Comparison of ENCODE assay signal across 10 mouse cellular contexts in genomic region chr1:133309652-133310267, GRCm38 (mm10). TPM values are rescaled to one million over a fixed set of nuclear protein-coding genes. Genes with fewer than 3 reads are reported as not detected.
A peak's percentile ranks its signal among the peaks of the same experiment; 100 is the strongest.
DNase-seq lines count a peak whose midpoint lies in the region; ATAC-seq and TF ChIP-seq lines count a peak whose summit lies in the region.
"Had no signal": no experiment of that assay in that cellular context is flagged by ENCODE, and none has a peak within 500 bp of the region (broad histone marks: within the 10 kb centered on the region; RNA-seq: fewer than 3 reads in every experiment).

Gene Golt1a, plus strand, starts transcription at chr1:133309800.

- ATAC-seq in intestine, postnatal 0 days = peak; percentile 87
- peak; percentile 59 for ATAC-seq in lung, postnatal 0 days
- no peak for ATAC-seq in frontal cortex, adult (ENCODE audit: low TSS enrichment)
- ATAC-seq in midbrain, embryonic 11.5 days (ENCODE audit: low FRiP score) = no peak

- H3K4me2 ChIP-seq in intestine, postnatal 0 days (replicated peaks; ENCODE audit: low read depth) = peak within 1 kb of the TSS; percentile 57
- no peak within 1 kb of the TSS for H3K4me2 ChIP-seq in lung, postnatal 0 days (replicated peaks; ENCODE audit: low read depth, low read length)
- no peak within 1 kb of the TSS for H3K4me2 ChIP-seq in midbrain, embryonic 11.5 days
- H3K4me2 ChIP-seq: forebrain, embryonic 12.5 days had no signal

- no peaks in the 10 kb centered on the region for H3K36me3 ChIP-seq in intestine, postnatal 0 days (ENCODE audit: control insufficient read depth, insufficient read depth)
- H3K36me3 ChIP-seq in lung, postnatal 0 days (ENCODE audit: insufficient read depth, low read length) = no peaks in the 10 kb centered on the region
- H3K36me3 ChIP-seq in midbrain, embryonic 11.5 days (ENCODE audit: control insufficient read depth, insufficient read depth, low read length) = no peaks in the 10 kb centered on the region
- H3K36me3 ChIP-seq: forebrain, embryonic 12.5 days had no signal

- TF ChIP-seq EP300 in lung, postnatal 0 days (IDR thresholded peaks at IDR 0.05) = no peak

- peak within 1 kb of the TSS; percentile 27; the same call in 1 of the 2 replicates for H3K9ac ChIP-seq in intestine, postnatal 0 days (ENCODE audit: low read depth, low read length)
- H3K9ac ChIP-seq in lung, postnatal 0 days (replicated peaks; ENCODE audit: low read depth) = no peak within 1 kb of the TSS
- no peak within 1 kb of the TSS for H3K9ac ChIP-seq in midbrain, embryonic 11.5 days (ENCODE audit: low read length)
- H3K9ac ChIP-seq: forebrain, embryonic 12.5 days had no signal

- no peaks in the 10 kb centered on the region for H3K9me3 ChIP-seq in intestine, postnatal 0 days (ENCODE audit: control insufficient read depth)
- no peaks in the 10 kb centered on the region for H3K9me3 ChIP-seq in lung, postnatal 0 days (ENCODE audit: low read length)
- H3K9me3 ChIP-seq in midbrain, embryonic 11.5 days (ENCODE audit: control insufficient read depth, low read length) = no peaks in the 10 kb centered on the region
- H3K9me3 ChIP-seq: forebrain, embryonic 12.5 days had no signal

- WGBS in intestine, postnatal 0 days = 37% methylated on average over 14 of the region's 14 CpGs
- 53% methylated on average over 14 of the region's 14 CpGs for WGBS in lung, postnatal 0 days
- 71% methylated on average over 14 of the region's 14 CpGs for WGBS in midbrain, embryonic 11.5 days

- H3K27me3 ChIP-seq in intestine, postnatal 0 days (replicated peaks; ENCODE audit: control insufficient read depth, insufficient read depth, low read length) = no peaks in the 10 kb centered on the region
- H3K27me3 ChIP-seq in lung, postnatal 0 days (replicated peaks; ENCODE audit: insufficient read depth, low read length) = no peaks in the 10 kb centered on the region
- no peaks in the 10 kb centered on the region for H3K27me3 ChIP-seq in midbrain, embryonic 11.5 days (ENCODE audit: control insufficient read depth, insufficient read depth, low read length)

- H3K4me1 ChIP-seq in intestine, postnatal 0 days (replicated peaks; ENCODE audit: control insufficient read depth, insufficient read depth, low read length) = peaks cover 7% of the 10 kb centered on the region; the same call in 1 of the 2 replicates
- H3K4me1 ChIP-seq in lung, postnatal 0 days (ENCODE audit: insufficient read depth, low read depth, low read length) = no peaks in the 10 kb centered on the region
- peaks cover 2% of the 10 kb centered on the region; the same call in 1 of the 2 replicates for H3K4me1 ChIP-seq in midbrain, embryonic 11.5 days (ENCODE audit: control insufficient read depth, insufficient read depth, low read length)

- peak within 1 kb of the TSS; percentile 31 for H3K4me3 ChIP-seq in intestine, postnatal 0 days (ENCODE audit: low read depth, low read length)
- H3K4me3 ChIP-seq in lung, postnatal 0 days (ENCODE audit: low read depth, low read length) = no peak within 1 kb of the TSS
- no peak within 1 kb of the TSS for H3K4me3 ChIP-seq in midbrain, embryonic 11.5 days (ENCODE audit: low read depth, low read length)
- H3K4me3 ChIP-seq: forebrain, embryonic 12.5 days had no signal

- no peak for TF ChIP-seq CTCF in intestine, postnatal 0 days (IDR thresholded peaks at IDR 0.05; ENCODE audit: low read depth)
- TF ChIP-seq CTCF in lung, postnatal 0 days (IDR thresholded peaks at IDR 0.05) = no peak

- DNase-seq in ZHBTc4 (ENCODE audit: low read depth, low spot score) = peak; percentile 46
- DNase-seq in kidney, postnatal 4 days = peak; percentile 72 to 84
- peak; percentile 60 for DNase-seq in lung, postnatal 0 days (ENCODE audit: low spot score)
- no peak for DNase-seq in T-cell, adult 2 months (ENCODE audit: low spot score)
- DNase-seq in midbrain, embryonic 11.5 days (ENCODE audit: low spot score, missing footprints) = no peak

- peak within 1 kb of the TSS; percentile 94 for H3K27ac ChIP-seq in intestine, postnatal 0 days (ENCODE audit: low read depth, low read length)
- H3K27ac ChIP-seq in lung, postnatal 0 days (ENCODE audit: low read length) = no peak within 1 kb of the TSS
- H3K27ac ChIP-seq in midbrain, embryonic 11.5 days (ENCODE audit: low read depth, low read length) = no peak within 1 kb of the TSS
- H3K27ac ChIP-seq: forebrain, embryonic 12.5 days had no signal

RNA-seq across cellular contexts. Expression of gene Golt1a, which starts in this region (rescaled TPM):
- 164 and 187 TPM in 2 replicates for polyA plus RNA-seq in intestine, postnatal 0 days (2015; fragmentation: Nextera tagmentation; extraction: Ambion mirVana)
- polyA plus RNA-seq in lung, postnatal 0 days (2015; fragmentation: Nextera tagmentation; extraction: Ambion mirVana) = 0.26 and 1.2 TPM in 2 replicates
- polyA plus RNA-seq in midbrain, embryonic 11.5 days (2014; fragmentation: Nextera tagmentation; extraction: Ambion mirVana) = not detected in 2 replicates
- polyA plus RNA-seq: forebrain, embryonic 12.5 days; limb, embryonic 14.5 days; spleen, adult 2 months had no signal

Comparison
In these comparisons a context has a peak if more than half of its experiments do, and no peak if none do; other contexts are left out.
1. RNA of gene Golt1a (polyA plus RNA-seq): 164 to 187 TPM in intestine, postnatal 0 days; 0.26 to 1.2 TPM in lung, postnatal 0 days and not detected in midbrain, embryonic 11.5 days; every median in the first group is over 10 times any median in the second.
2. DNase-seq: peak in ZHBTc4 (single experiment), kidney, postnatal 4 days (2 of 2) and lung, postnatal 0 days (single experiment); none in T-cell, adult 2 months (single experiment) and midbrain, embryonic 11.5 days (single experiment).
3. ATAC-seq: peak in intestine, postnatal 0 days (single experiment) and lung, postnatal 0 days (single experiment); none in frontal cortex, adult (single experiment) and midbrain, embryonic 11.5 days (single experiment).